Mouse (Mus musculus) embryonic facial prominence, embryonic 14.5 days (tissue): ENCODE measurements around the gene Msmp. TPM values are rescaled to one million over a fixed set of nuclear protein-coding genes. Genes with fewer than 3 reads are reported as not detected.
A peak's percentile ranks its signal among the peaks of the same experiment; 100 is the strongest.

ENCODE experiments used
- ATAC-seq: fragments of 200-750 bp; cut with Nextera tagmentation; 2 replicates; pipeline ENCODE4 v1.8.0; 2017; ENCODE audit warnings: low read depth, moderate number of reproducible peaks, moderate TSS enrichment
- DNase-seq: peaks from one replicate; pipeline ENCODE4 v3.0.0-alpha.2; 2015; ENCODE audit warnings: low spot score
- H3K27ac ChIP-seq: fragments of 300-500 bp; sonication (generic); replicated peaks from 2 replicates; pipeline ENCODE4 v1.5.1; 2014; ENCODE audit warnings: low read depth, mild to moderate bottlenecking, low read length, moderate library complexity
- H3K27me3 ChIP-seq: fragments of 300-500 bp; sonication (generic); replicated peaks from 2 replicates; pipeline ENCODE4 v1.6.1; 2014; ENCODE audit warnings: low read length; ENCODE audit not compliant: control insufficient read depth, insufficient read depth
- H3K36me3 ChIP-seq: fragments of 300-500 bp; sonication (generic); 2 replicates; pipeline ENCODE4 v1.6.1; 2014; ENCODE audit warnings: low read length, mixed read lengths; ENCODE audit not compliant: control insufficient read depth, insufficient read depth
- H3K4me1 ChIP-seq: fragments of 300-500 bp; sonication (generic); 2 replicates; pipeline ENCODE4 v1.6.1; 2014; ENCODE audit warnings: antibody characterized with exemption, low read length; ENCODE audit not compliant: control insufficient read depth, insufficient read depth
- H3K4me2 ChIP-seq: fragments of 300-500 bp; sonication (generic); 2 replicates; pipeline ENCODE4 v1.6.1; 2014; ENCODE audit warnings: low read depth, mild to moderate bottlenecking, low read length, moderate library complexity, mixed read lengths
- H3K4me3 ChIP-seq: fragments of 300-500 bp; sonication (generic); 2 replicates; pipeline ENCODE4 v1.5.1; 2014; ENCODE audit warnings: low read depth, mild to moderate bottlenecking, low read length
- H3K9ac ChIP-seq: fragments of 300-500 bp; sonication (generic); 2 replicates; pipeline ENCODE4 v1.6.1; 2014; ENCODE audit warnings: low read depth, mild to moderate bottlenecking, low read length, moderate library complexity, mixed read lengths
- H3K9me3 ChIP-seq: fragments of 300-500 bp; sonication (generic); 2 replicates; pipeline ENCODE4 v1.6.1; 2016; ENCODE audit warnings: low read length; ENCODE audit not compliant: control insufficient read depth
- WGBS: fragments of 180-500 bp; shearing (Covaris S2); extraction: QIAGEN DNeasy Blood & Tissue Kit; methylation state at CpG from one replicate; pipeline ENCODE4 v1.1.7; 2014; 5-methylcytosine and 5-hydroxymethylcytosine counted together
- polyA plus RNA-seq: library from polyadenylated mRNA; unstranded; fragments of >200 nt; fragmentation: Nextera tagmentation; extraction: Ambion mirVana; gene quantifications from 2 replicates; pipeline ENCODE4 v1.2.1, GENCODE M21; 2014

Gene Msmp
- polyA plus RNA-seq, 1 experiment from 2014 or later, result 1.3 TPM

GRCm38 (mm10) chr4:43561436-43561996, 22.8 kb downstream of the Msmp start:
- Histone ChIP-seq H3K4me1 (peaks cover 39% of the 10 kb centered on the region), H3K36me3 (peaks cover 23% of the 10 kb centered on the region), H3K27me3 (no peaks in the 10 kb centered on the region), H3K4me3 (peak overlapping the region; percentile 96), H3K4me2 (peak overlapping the region; percentile 88), H3K9me3 (no peaks in the 10 kb centered on the region), H3K9ac (peak overlapping the region; percentile 93), H3K27ac (peak overlapping the region; percentile 99)
- no peak for DNase-seq
- no peak; the same call in 1 of the 2 replicates for ATAC-seq
- WGBS, result 2% methylated on average over 16 of the region's 16 CpGs

- 16% methylated on average over 2 of the region's 2 CpGs for WGBS
- no peaks in the 10 kb centered on the region for H3K27me3 ChIP-seq
- DNase-seq, result no peak
- peak overlapping the region; percentile 93 for H3K9ac ChIP-seq
- no peak for ATAC-seq
- H3K4me3 ChIP-seq, result peak overlapping the region; percentile 96
- H3K4me1 ChIP-seq, result peaks cover 39% of the 10 kb centered on the region
- peak overlapping the region; percentile 99; the same call in 1 of the 2 replicates for H3K27ac ChIP-seq
- H3K9me3 ChIP-seq, result no peaks in the 10 kb centered on the region
- peaks cover 23% of the 10 kb centered on the region for H3K36me3 ChIP-seq
- H3K4me2 ChIP-seq, result peak overlapping the region; percentile 88
These were observed 23.3 kb downstream of the Msmp start for GRCm38 (mm10) chr4:43560976-43561375.

DNA sequence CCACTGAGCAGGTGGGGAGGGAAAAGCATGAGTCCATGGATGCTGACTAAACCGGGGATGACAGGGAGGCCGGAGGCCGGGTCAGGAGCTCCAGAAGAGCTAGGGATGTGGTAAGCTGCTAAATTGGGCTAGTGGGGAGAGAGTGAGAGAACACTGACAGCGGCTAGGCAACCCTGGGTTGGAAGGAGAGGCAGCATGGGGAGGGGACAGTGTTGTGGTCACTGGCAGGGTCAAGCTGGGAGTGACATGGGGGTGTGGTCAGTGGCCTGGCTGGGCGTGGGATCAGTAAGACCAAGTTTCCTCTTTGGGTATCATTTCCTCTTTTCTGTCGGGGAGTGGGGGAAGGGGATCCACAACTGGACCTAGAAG, 24.1 kb downstream of the Msmp start:
- peaks cover 39% of the 10 kb centered on the region for H3K4me1 ChIP-seq
- no peak overlapping the region for H3K27ac ChIP-seq
- peak overlapping the region; percentile 88 for H3K4me2 ChIP-seq
- no peaks in the 10 kb centered on the region for H3K9me3 ChIP-seq
- no peaks in the 10 kb centered on the region for H3K27me3 ChIP-seq
- ATAC-seq (no peak), DNase-seq (peak; percentile 36)
- peak overlapping the region; percentile 96 for H3K4me3 ChIP-seq
- WGBS, result 19% methylated on average over 6 of the region's 6 CpGs
- peak overlapping the region; percentile 93 for H3K9ac ChIP-seq
- peaks cover 23% of the 10 kb centered on the region for H3K36me3 ChIP-seq

DNA sequence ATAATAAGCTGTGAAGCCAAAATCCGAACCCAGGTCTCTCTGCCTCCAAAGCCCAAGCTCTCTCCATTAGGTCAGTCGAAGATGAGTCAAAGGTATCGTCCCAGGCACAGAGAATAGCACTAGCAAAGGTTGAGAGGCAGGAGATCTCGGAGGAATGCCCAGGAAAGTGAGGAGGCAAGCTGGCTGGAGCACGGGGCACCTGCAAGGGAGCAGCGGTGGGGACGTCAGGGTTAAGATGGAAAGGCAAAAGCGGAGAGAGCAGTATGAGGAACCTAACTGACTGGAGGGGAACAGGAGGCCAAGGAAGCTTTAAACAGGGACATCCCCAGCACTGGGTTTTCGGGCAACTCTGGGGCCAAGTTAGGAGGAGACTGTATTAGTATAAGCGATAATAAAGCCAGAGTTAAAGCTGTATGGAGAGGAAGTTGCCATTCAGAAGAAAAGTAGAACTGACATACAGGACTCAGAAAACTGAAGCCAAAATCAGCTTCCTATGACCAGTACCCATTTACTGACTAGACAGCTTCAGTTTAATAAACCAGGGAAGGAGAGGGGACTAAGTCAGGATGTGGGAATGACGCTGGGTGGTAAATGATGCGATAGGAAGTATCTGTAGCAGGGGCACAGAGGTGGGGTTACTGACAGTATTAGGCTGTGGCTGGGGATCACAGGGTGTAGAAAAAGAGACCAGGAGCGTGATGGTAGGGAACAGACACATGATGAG, 24.6 kb downstream of the Msmp start:
- Histone ChIP-seq H3K4me2 (peak overlapping the region; percentile 88), H3K4me1 (peaks cover 39% of the 10 kb centered on the region), H3K27ac (no peak overlapping the region), H3K4me3 (peak overlapping the region; percentile 96), H3K9me3 (no peaks in the 10 kb centered on the region), H3K36me3 (peaks cover 23% of the 10 kb centered on the region), H3K27me3 (no peaks in the 10 kb centered on the region), H3K9ac (peak overlapping the region; percentile 93)
- ATAC-seq, result no peak
- DNase-seq, result no peak
- WGBS, result 61% methylated on average over 13 of the region's 13 CpGs

- Histone ChIP-seq H3K9ac (peak overlapping the region; percentile 58), H3K9me3 (no peaks in the 10 kb centered on the region), H3K27ac (peak overlapping the region; percentile 83), H3K36me3 (peaks cover 29% of the 10 kb centered on the region), H3K27me3 (no peaks in the 10 kb centered on the region), H3K4me2 (peak overlapping the region; percentile 88), H3K4me3 (peak overlapping the region; percentile 23), H3K4me1 (peaks cover 39% of the 10 kb centered on the region)
- DNase-seq (peak; percentile 81), ATAC-seq (no peak)
- WGBS, result 17% methylated on average over 13 of the region's 13 CpGs
These were observed 25.5 kb downstream of the Msmp start for GRCm38 (mm10) chr4:43558631-43559356.

GRCm38 (mm10) chr4:43558028-43558630, 26.2 kb downstream of the Msmp start:
- H3K4me1 ChIP-seq, result peaks cover 34% of the 10 kb centered on the region

GRCm38 (mm10) chr4:43555926-43556325, 28.4 kb downstream of the Msmp start:
- no peaks in the 10 kb centered on the region for H3K27me3 ChIP-seq
- DNase-seq (no peak), ATAC-seq (no peak)
- peaks cover 28% of the 10 kb centered on the region for H3K4me1 ChIP-seq
- H3K9ac ChIP-seq, result no peak overlapping the region
- no peak overlapping the region for H3K27ac ChIP-seq
- WGBS, result 96% methylated on average over 7 of the region's 7 CpGs
- no peak overlapping the region for H3K4me3 ChIP-seq
- H3K36me3 ChIP-seq, result peaks cover 58% of the 10 kb centered on the region
- no peak overlapping the region for H3K4me2 ChIP-seq
- H3K9me3 ChIP-seq, result no peaks in the 10 kb centered on the region

More at GRCm38 (mm10) chr4:43558028-43558630, 26.2 kb downstream of the Msmp start:
- H3K27me3 ChIP-seq, result no peaks in the 10 kb centered on the region
- DNase-seq, result peak; percentile 67
- H3K4me2 ChIP-seq, result peak overlapping the region; percentile 88
- H3K4me3 ChIP-seq, result peak overlapping the region; percentile 23
- ATAC-seq, result no peak
- H3K9ac ChIP-seq, result peak overlapping the region; percentile 58
- H3K36me3 ChIP-seq, result peaks cover 36% of the 10 kb centered on the region
- H3K27ac ChIP-seq, result peak overlapping the region; percentile 83
- 26% methylated on average over 5 of the region's 5 CpGs for WGBS
- H3K9me3 ChIP-seq, result no peaks in the 10 kb centered on the region

- Histone ChIP-seq H3K9ac (no peak overlapping the region), H3K36me3 (peaks cover 78% of the 10 kb centered on the region), H3K27ac (no peak overlapping the region), H3K4me1 (peaks cover 11% of the 10 kb centered on the region), H3K4me3 (no peak overlapping the region), H3K4me2 (no peak overlapping the region), H3K27me3 (no peaks in the 10 kb centered on the region), H3K9me3 (no peaks in the 10 kb centered on the region)
- DNase-seq, result no peak
- ATAC-seq, result no peak
These were observed 30.4 kb downstream of the Msmp start for GRCm38 (mm10) chr4:43553891-43554290.
